Mouse (Mus musculus): Measurements from ENCODE around the gene Il27ra.

DNA sequence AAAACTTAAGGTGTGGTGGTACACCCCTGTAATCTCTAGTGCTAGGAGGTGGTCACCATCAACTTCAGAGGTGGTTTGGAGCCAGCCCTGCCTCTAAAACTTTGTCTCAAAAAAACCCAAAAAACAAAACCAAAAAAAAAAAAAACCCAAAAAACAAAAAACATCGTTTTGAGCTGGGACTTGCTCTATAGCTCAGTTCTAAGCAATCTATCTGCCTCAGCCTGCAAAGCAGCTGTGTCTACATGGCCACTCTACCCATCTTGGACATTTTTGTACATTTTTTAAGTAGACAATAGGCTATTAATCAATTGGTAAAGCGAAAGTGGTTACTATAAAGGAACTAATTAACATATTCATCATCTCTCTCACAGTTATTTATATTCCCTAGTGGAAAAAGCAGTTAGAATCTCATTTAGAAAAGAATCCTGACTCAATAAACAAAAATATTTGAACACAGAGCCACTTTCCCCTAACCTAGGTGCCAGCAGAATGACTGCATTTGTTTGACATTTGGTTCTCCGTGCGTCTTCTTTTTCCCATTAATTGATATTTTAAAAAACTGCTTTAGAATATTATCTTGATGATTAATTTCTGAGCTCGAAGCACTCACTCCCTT, 23.2 kb upstream of the Il27ra start:
- no peak for TF ChIP-seq GATA1 (IDR thresholded peaks at IDR 0.05; ENCODE audit: low read length)
- no peak for TF ChIP-seq TAL1 (IDR thresholded peaks at IDR 0.05; ENCODE audit: low read length)
